Mouse (Mus musculus): Measurements from ENCODE around the gene Adcy7. TPM values are rescaled to one million over a fixed set of nuclear protein-coding genes. Genes with fewer than 3 reads are reported as not detected.

Gene Adcy7
- polyA plus RNA-seq, 1 experiment = 5.4 TPM

- H3K4me3 ChIP-seq (replicated peaks; ENCODE audit: insufficient read depth, low read depth, low read length) = no peak overlapping the region
- H3K27me3 ChIP-seq (ENCODE audit: control insufficient read depth, insufficient read depth, low read length) = no peaks in the 10 kb centered on the region
- DNase-seq = no peak
- TF ChIP-seq CTCF (IDR thresholded peaks at IDR 0.05; ENCODE audit: borderline replicate concordance, insufficient read depth, low read depth, low read length) (no peak), POLR2A (IDR thresholded peaks at IDR 0.05; ENCODE audit: borderline replicate concordance, insufficient read depth, low read length) (no peak)
- H3K27ac ChIP-seq (ENCODE audit: insufficient read depth, low read length) = no peak overlapping the region
- WGBS = 50% methylated on average over 10 of the region's 10 CpGs
- H3K4me1 ChIP-seq (ENCODE audit: control insufficient read depth, insufficient read depth, low read length) = peaks cover 7% of the 10 kb centered on the region
Measured at GRCm38 (mm10) chr8:88309274-88309873, 37.2 kb downstream of the Adcy7 start.

DNA sequence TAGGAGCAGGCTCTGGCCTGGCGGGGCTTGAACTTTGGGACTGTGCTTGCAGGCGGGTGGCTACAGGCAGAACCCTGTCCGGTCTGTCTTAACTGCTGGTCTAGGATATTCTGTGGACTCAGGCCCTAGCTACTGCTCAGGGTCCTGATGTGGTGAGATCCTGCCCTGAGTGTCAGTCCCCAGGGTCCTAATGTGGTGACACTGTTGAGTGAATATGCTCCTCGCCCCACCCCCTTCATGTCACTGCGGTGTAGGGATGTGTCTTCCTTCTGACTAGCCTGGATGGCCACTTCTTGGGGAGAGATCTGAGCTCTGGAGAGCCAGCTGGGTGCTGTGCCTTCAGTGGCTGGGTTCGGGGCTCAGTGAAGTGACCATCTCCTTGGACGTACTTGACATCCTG is 37.7 kb downstream of the Adcy7 start:
- Histone ChIP-seq H3K27ac (ENCODE audit: insufficient read depth, low read length) (no peak overlapping the region), H3K27me3 (ENCODE audit: control insufficient read depth, insufficient read depth, low read length) (no peaks in the 10 kb centered on the region), H3K4me1 (ENCODE audit: control insufficient read depth, insufficient read depth, low read length) (peaks cover 7% of the 10 kb centered on the region), H3K4me3 (replicated peaks; ENCODE audit: insufficient read depth, low read depth, low read length) (no peak overlapping the region)
- no peak for TF ChIP-seq CTCF (IDR thresholded peaks at IDR 0.05; ENCODE audit: borderline replicate concordance, insufficient read depth, low read depth, low read length)
- TF ChIP-seq POLR2A (IDR thresholded peaks at IDR 0.05; ENCODE audit: borderline replicate concordance, insufficient read depth, low read length) = no peak
- DNase-seq = no peak
- 74% methylated on average over 7 of the region's 7 CpGs for WGBS

GRCm38 (mm10) chr8:88310286-88310685 is 38.1 kb downstream of the Adcy7 start:
- WGBS = 24% methylated on average over 13 of the region's 13 CpGs
- no peak overlapping the region for H3K27ac ChIP-seq (ENCODE audit: insufficient read depth, low read length)

DNA sequence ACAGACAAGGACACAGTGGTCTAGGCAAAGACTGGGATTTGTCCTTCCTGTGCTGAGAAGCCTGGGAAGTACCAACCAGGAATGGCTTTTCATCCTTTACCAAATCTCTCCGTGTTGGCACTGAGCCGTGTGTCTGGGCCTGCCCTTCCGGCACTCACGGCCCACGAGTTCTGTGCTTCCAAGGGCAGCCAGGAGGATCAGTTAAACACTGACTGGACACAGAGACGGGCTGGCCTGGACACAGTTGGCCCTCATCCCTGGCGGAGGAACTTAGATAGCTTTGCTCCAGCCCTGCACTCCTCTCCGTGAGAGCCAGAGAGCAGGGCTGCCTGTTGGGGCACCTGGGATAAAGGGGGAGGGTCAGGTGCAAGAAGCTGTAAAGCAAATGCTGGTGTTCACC is 40.8 kb downstream of the Adcy7 start:
- Histone ChIP-seq H3K27me3 (ENCODE audit: control insufficient read depth, insufficient read depth, low read length) (no peaks in the 10 kb centered on the region), H3K27ac (ENCODE audit: insufficient read depth, low read length) (no peak overlapping the region), H3K4me1 (ENCODE audit: control insufficient read depth, insufficient read depth, low read length) (peaks cover 7% of the 10 kb centered on the region), H3K4me3 (replicated peaks; ENCODE audit: insufficient read depth, low read depth, low read length) (no peak overlapping the region)
- peak; percentile 34 to 35 for DNase-seq
- TF ChIP-seq POLR2A (IDR thresholded peaks at IDR 0.05; ENCODE audit: borderline replicate concordance, insufficient read depth, low read length) = no peak
- TF ChIP-seq CTCF (IDR thresholded peaks at IDR 0.05; ENCODE audit: borderline replicate concordance, insufficient read depth, low read depth, low read length) = no peak
- WGBS = 15% methylated on average over 8 of the region's 8 CpGs

More at GRCm38 (mm10) chr8:88310286-88310685, 38.1 kb downstream of the Adcy7 start:
- Histone ChIP-seq H3K4me1 (ENCODE audit: control insufficient read depth, insufficient read depth, low read length) (peaks cover 7% of the 10 kb centered on the region), H3K27me3 (ENCODE audit: control insufficient read depth, insufficient read depth, low read length) (no peaks in the 10 kb centered on the region), H3K4me3 (replicated peaks; ENCODE audit: insufficient read depth, low read depth, low read length) (no peak overlapping the region)
- TF ChIP-seq POLR2A (IDR thresholded peaks at IDR 0.05; ENCODE audit: borderline replicate concordance, insufficient read depth, low read length) (no peak), CTCF (IDR thresholded peaks at IDR 0.05; ENCODE audit: borderline replicate concordance, insufficient read depth, low read depth, low read length) (no peak)
- DNase-seq = no peak

GRCm38 (mm10) chr8:88313991-88314390 is 41.8 kb downstream of the Adcy7 start:
- TF ChIP-seq POLR2A (IDR thresholded peaks at IDR 0.05; ENCODE audit: borderline replicate concordance, insufficient read depth, low read length) (no peak), CTCF (IDR thresholded peaks at IDR 0.05; ENCODE audit: borderline replicate concordance, insufficient read depth, low read depth, low read length) (no peak)
- H3K4me3 ChIP-seq (replicated peaks; ENCODE audit: insufficient read depth, low read depth, low read length) = no peak overlapping the region
- no peak overlapping the region for H3K27ac ChIP-seq (ENCODE audit: insufficient read depth, low read length)
- H3K4me1 ChIP-seq (ENCODE audit: control insufficient read depth, insufficient read depth, low read length) = peaks cover 7% of the 10 kb centered on the region
- peak in 1 of 2 experiments; percentile 51 for DNase-seq
- H3K27me3 ChIP-seq (ENCODE audit: control insufficient read depth, insufficient read depth, low read length) = no peaks in the 10 kb centered on the region
- WGBS = 89% methylated on average over 12 of the region's 12 CpGs

GRCm38 (mm10) chr8:88315302-88315701 is 43.1 kb downstream of the Adcy7 start:
- 95% methylated on average over 8 of the region's 8 CpGs for WGBS
- H3K27me3 ChIP-seq (ENCODE audit: control insufficient read depth, insufficient read depth, low read length) = no peaks in the 10 kb centered on the region
- peaks cover 7% of the 10 kb centered on the region for H3K4me1 ChIP-seq (ENCODE audit: control insufficient read depth, insufficient read depth, low read length)
- DNase-seq = no peak
- TF ChIP-seq CTCF (IDR thresholded peaks at IDR 0.05; ENCODE audit: borderline replicate concordance, insufficient read depth, low read depth, low read length) (no peak), POLR2A (IDR thresholded peaks at IDR 0.05; ENCODE audit: borderline replicate concordance, insufficient read depth, low read length) (no peak)
- no peak overlapping the region for H3K4me3 ChIP-seq (replicated peaks; ENCODE audit: insufficient read depth, low read depth, low read length)
- no peak overlapping the region for H3K27ac ChIP-seq (ENCODE audit: insufficient read depth, low read length)

DNA sequence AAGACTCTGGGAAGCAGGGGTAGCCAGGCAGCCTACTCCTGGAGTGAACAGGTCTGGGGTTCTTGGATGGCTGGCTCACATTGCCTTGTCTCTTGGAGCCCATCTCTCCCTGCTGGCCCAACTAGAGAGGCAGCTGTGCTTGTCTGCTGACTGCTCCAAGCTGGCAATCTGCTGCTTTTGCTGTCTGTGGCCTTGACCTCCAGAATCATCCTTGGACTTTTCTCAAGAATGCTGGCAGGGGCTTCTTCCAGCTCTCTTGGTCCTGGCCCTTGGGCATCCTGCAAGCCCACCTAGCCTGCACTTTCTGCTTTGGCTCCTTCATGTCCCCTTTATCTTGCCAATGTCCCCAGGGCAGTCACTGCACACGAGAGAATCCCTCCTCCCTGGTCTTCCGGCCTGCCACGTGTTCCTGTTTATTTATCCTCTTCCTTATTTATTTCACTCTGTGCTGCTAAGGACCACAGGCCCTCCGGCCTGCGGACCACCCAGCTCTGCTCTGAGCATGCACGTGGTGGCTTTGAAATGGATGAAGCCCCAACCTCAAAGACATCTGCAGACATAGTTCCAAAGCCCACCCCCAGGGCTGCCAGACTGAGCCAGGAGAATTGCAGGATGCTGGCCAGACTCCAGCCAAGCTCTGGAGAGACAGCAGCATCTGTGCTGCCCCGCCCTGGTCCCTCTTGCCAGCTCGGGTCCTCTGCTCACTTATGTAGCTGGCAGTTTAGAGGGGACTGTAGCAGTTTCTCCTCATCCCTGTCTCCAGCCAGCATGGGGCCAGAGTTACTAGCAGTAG is 44.1 kb downstream of the Adcy7 start:
- no peak for TF ChIP-seq POLR2A (IDR thresholded peaks at IDR 0.05; ENCODE audit: borderline replicate concordance, insufficient read depth, low read length)
- no peak for TF ChIP-seq CTCF (IDR thresholded peaks at IDR 0.05; ENCODE audit: borderline replicate concordance, insufficient read depth, low read depth, low read length)
- Histone ChIP-seq H3K4me1 (ENCODE audit: control insufficient read depth, insufficient read depth, low read length) (peaks cover 7% of the 10 kb centered on the region; the same call in 1 of the 2 replicates), H3K4me3 (replicated peaks; ENCODE audit: insufficient read depth, low read depth, low read length) (no peak overlapping the region), H3K27me3 (ENCODE audit: control insufficient read depth, insufficient read depth, low read length) (no peaks in the 10 kb centered on the region), H3K27ac (ENCODE audit: insufficient read depth, low read length) (no peak overlapping the region)
- WGBS = 36% methylated on average over 8 of the region's 8 CpGs
- DNase-seq = no peak

DNA sequence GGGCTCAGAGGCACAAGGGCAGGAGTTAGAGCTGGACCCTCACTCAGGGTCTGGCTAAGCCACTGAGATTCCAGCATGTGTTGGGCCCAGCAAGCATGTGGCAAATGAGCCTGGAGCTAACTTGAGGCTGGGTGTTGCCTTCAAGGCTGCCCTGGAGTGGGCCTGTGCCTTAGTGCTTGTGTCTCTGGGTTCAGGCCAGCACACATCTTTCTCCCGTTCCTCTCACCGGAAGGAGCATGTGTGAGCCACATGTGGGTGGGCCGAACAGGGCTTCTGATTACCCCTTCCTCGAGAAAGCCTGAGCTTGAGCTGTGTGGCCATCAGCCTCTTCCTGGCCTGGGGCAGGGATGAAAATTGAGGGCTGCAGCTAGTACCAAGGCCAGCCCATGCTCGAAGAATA is 45.1 kb downstream of the Adcy7 start:
- Histone ChIP-seq H3K4me3 (replicated peaks; ENCODE audit: insufficient read depth, low read depth, low read length) (no peak overlapping the region), H3K27ac (ENCODE audit: insufficient read depth, low read length) (no peak overlapping the region), H3K4me1 (ENCODE audit: control insufficient read depth, insufficient read depth, low read length) (peaks cover 7% of the 10 kb centered on the region; the same call in 1 of the 2 replicates), H3K27me3 (ENCODE audit: control insufficient read depth, insufficient read depth, low read length) (no peaks in the 10 kb centered on the region)
- DNase-seq = peak in 1 of 2 experiments; percentile 7
- 40% methylated on average over 5 of the region's 5 CpGs for WGBS
- no peak for TF ChIP-seq POLR2A (IDR thresholded peaks at IDR 0.05; ENCODE audit: borderline replicate concordance, insufficient read depth, low read length)
- no peak for TF ChIP-seq CTCF (IDR thresholded peaks at IDR 0.05; ENCODE audit: borderline replicate concordance, insufficient read depth, low read depth, low read length)

Measured in cerebellum, adult 2 months (tissue).